Mouse (Mus musculus) spleen, adult 2 months (tissue): ENCODE measurements around the gene Tex46.

Experiments used
- CTCF ChIP-seq: fragments of 200-500 bp; IDR thresholded peaks from 2 replicates; pipeline ENCODE4 v1.5.1; 2011; ENCODE audit warnings: mild to moderate bottlenecking, inconsistent platforms; ENCODE audit not compliant: insufficient read depth, insufficient read length, insufficient replicate concordance; ENCODE audit errors: extremely low read depth
- POLR2A ChIP-seq: fragments of 200-500 bp; IDR thresholded peaks from 2 replicates; pipeline ENCODE4 v1.6.1; 2011; ENCODE audit warnings: low read depth, low read length, inconsistent platforms

- TF ChIP-seq POLR2A (no peak), CTCF (no peak)
These were observed 26.3 kb downstream of the Tex46 start for GRCm38 (mm10) chr4:136636511-136636910.
